Mouse (Mus musculus): ENCODE data around the gene Tenm3.

GRCm38 (mm10) chr8:48285432-48285831 is 558.3 kb downstream of the Tenm3 start:
- TF ChIP-seq CTCF (IDR thresholded peaks at IDR 0.05; ENCODE audit: low read depth) (no peak), EP300 (IDR thresholded peaks at IDR 0.05; ENCODE audit: low read depth) (no peak)

Measured in liver, postnatal 0 days (tissue).